Mouse (Mus musculus) adrenal gland, postnatal 14 days (tissue): ENCODE results near the gene Tbx5. TPM values are rescaled to one million over a fixed set of nuclear protein-coding genes. Genes with fewer than 3 reads are reported as not detected.
"Not testable (repeated sequence)": the region's sequence is repeated elsewhere in the genome, so short reads cannot be mapped to it uniquely, and the experiment has no call there.

ENCODE experiments used
- DNase-seq: peaks from one replicate; pipeline ENCODE4 v3.0.0; 2021; ENCODE audit warnings: mixed read lengths
- total RNA-seq: library from RNA; stranded (reverse); gene quantifications from 2 replicates; pipeline ENCODE4 v1.2.3, GENCODE M21; 2021

Gene Tbx5
- total RNA-seq, 1 experiment from 2014 or later, result 2.8 TPM

DNA sequence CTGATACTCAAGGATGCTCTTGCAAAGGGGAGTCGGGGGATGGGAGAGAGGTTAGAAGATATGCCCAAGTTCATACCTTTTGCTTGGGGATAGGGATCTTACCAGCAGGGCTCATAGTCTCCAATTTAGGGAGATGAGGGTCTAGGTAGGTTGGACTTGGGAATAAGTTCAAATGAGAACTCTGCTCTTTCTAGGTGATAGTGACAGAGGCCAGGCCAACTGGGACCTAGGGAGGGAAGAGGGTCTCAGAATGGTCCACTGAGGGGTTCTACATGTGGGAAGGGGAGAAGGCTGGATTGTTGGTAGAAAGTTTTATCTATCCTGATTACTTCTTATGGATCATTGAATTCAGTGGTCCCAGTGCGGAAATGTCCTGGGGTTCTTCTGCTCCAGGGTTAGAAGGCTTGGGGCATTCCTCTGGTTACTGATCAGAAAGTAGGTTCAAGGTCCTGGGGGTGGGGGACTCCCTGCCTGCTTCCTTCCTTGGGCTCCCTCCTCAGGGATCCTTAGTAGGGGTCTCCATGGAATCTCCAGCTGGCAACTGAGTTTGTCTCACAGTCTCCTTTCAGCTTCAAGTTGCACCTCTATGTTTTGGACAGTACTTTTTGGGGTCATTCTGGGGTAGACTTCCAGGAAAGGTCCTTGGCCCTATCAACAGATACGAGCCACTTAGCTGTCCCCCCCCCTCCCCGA, 10.4 kb downstream of the Tbx5 start:
- DNase-seq, result no peak

DNA sequence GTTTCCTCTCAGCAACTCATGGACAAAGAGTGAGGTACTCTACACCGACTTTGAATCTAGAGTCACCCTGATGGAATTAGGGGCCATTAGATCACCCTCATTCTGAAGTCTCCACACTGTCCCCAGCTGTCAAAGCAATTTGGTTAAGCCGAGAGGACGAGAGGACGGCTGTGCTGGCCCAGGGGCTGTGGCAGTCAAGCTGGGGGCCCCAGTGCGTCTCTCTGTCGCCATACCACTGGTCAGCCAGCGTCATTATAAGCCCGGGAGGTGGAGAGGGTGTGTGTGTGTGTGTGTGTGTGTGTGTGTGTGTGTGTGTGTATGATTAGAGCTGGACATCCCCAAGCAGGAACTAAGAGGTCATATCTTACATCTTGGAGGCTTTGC, 10.9 kb downstream of the Tbx5 start:
- no peak for DNase-seq

DNA sequence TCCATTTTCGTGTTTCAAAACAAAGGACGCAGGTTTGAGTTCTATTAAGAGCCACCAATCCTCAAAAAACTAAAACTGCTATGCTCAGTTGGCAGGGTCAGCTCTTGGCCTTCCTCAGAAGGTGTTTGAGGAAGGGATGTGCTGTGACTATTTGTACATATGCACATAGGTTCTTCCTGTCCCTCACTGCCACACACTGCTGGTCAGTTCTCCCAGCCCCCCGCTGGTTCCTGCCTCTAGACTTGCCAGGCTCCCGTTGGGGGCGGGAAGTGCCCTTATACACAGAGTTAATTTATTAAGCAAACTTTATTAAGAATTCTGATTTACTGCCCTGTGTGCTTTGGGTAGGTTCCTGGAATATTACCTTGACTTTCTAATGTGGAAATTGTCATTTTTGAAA, 11.9 kb downstream of the Tbx5 start:
- DNase-seq, result no peak

GRCm38 (mm10) chr5:119844994-119845393, 12.5 kb downstream of the Tbx5 start:
- DNase-seq, result peak; percentile 18

GRCm38 (mm10) chr5:119857052-119857451, 24.6 kb downstream of the Tbx5 start:
- DNase-seq, result no peak

- DNase-seq, result no peak
Observed at GRCm38 (mm10) chr5:119861301-119861700, 28.8 kb downstream of the Tbx5 start.

GRCm38 (mm10) chr5:119862431-119862830, 30.0 kb downstream of the Tbx5 start:
- DNase-seq, result no peak

DNA sequence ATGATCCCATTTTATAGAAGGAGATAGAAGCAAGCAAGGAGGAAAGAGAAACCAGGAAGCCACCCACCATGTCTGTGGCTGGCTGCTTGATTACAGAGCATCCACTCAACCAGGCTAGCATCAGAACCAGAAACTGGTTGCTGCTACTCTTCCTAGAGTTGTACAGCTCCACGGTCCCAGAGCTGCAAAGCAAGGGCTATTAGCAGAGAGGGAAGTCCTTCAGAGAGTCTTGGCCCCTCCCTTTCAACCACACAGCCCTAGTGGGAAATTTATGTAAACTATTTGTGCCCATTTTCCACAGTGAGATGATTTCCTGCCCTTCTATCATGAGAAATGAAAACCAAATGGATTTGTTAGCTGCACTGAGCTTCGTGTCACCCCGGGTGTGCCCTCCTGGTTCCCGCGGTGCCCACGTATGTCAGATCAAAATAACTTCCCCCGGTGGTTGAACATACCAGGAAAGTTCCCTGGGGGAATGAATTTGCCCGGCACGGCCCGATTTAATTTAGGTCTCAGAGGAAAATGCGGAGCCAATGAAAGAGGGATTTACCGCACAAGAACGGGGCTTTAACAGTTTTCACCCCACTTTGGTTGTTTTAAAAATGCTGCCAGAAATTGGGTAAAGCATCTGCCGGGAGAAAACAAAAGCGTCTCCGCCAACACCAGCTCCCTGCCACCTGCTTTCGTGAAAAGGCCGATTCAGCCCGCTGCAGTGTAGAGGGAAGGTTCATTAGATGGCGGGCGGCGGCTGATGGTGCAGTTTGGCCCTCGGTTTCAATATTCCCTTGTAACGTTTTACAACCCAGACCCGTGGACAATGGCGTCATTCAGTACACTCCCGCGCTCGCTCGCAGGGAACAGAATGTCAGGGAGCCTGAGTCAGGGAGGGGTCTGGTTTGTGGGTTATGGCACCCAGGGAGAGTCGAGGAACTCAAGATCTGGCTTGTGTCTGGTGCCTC, 34.1 kb downstream of the Tbx5 start:
- DNase-seq, result no peak

DNA sequence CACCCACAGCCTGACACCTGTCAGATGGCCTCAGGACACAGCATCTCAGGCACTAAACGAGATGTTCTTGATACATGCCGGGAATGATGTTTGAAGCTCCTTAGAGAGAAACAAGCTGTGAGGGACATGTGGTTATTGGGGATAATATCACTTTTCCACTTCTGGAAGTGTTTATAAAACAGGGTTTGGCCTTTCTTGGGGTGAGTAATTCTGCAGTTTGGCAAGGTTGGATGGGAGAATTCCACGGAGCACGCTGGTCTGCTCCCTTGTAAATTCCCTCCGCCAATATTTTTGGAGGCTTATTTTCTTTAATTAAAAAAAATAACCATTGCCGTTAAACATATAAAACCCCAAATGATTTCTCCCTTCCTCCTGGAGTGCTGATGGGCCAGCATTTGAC, 35.5 kb downstream of the Tbx5 start:
- no peak for DNase-seq

DNA sequence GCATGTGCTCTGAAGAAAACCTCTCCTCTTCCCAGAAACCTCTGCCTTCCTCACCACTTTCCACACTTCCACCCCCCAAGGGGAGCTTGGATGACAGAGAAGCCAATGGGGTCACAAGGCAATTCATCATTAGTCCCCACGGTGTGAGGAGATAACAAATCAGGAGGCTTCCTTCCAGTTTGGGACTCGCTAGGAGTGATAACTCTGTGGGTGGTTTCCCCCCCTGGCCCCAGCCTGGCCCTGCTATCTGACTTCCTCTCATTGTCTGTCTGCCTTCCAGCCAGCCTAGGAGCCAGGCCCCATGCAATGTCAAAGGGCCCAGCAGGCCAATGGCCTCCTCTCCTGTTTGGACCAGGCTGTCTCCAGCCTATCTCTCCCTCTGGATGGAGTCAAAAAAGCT, 43.0 kb downstream of the Tbx5 start:
- DNase-seq, result no peak

DNA sequence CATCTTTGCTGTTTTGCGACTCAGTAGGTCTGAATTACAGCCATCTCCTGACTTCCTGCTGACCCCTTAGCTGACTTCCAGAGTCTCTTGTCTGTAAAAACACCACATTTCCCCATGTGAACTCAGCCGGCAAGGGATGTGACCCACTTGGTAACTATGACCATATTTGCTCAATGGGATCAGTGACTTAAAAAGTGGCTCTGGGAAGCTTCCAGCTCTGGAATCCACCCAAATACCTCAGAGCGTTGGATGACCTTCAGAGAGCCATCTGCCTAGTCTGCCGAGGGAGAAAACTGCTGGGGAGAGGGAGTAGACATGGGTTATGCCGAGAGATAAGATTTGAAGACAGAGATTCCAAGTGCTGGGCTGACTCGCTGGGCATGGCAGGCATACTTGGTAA, 44.7 kb downstream of the Tbx5 start:
- DNase-seq, result peak; percentile 62

DNA sequence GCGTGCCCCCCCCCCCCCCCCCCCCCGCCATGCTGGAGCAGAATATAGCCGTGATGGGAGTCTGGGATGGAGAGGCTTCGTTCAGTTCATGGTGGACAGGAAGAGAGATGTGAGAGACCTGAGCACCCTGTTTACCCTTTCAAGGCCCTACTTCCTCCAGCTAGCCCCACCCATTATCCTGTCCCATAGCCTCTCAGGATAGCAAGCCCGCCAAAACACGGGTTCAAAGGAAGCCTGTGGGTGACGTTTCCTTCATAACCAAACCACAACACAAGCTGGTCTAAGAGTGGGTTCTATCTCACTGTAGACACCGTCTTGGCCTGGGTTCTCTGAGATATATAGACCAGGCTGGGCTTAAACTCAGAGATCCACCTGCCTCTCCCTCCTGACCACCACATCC, 53.1 kb downstream of the Tbx5 start:
- no peak for DNase-seq

- no peak for DNase-seq
Observed at GRCm38 (mm10) chr5:119887381-119887780, 54.9 kb downstream of the Tbx5 start.

GRCm38 (mm10) chr5:119891960-119892359, 59.5 kb downstream of the Tbx5 start:
- DNase-seq, result no peak

GRCm38 (mm10) chr5:119893060-119893459, 60.6 kb downstream of the Tbx5 start:
- DNase-seq, result no peak

GRCm38 (mm10) chr5:119896605-119897004, 64.1 kb downstream of the Tbx5 start:
- no peak for DNase-seq

- DNase-seq, result no peak
Observed at GRCm38 (mm10) chr5:119916551-119917171, 84.2 kb downstream of the Tbx5 start.

- DNase-seq, result not testable (repeated sequence)
Observed at GRCm38 (mm10) chr5:119918381-119918780, 85.9 kb downstream of the Tbx5 start.

GRCm38 (mm10) chr5:119920941-119921340, 88.5 kb downstream of the Tbx5 start:
- DNase-seq, result no peak

GRCm38 (mm10) chr5:119922229-119922628, 89.8 kb downstream of the Tbx5 start:
- no peak for DNase-seq
